Mouse (Mus musculus) stomach, embryonic 16.5 days (tissue): Measurements from ENCODE around the gene Ocln. TPM values are rescaled to one million over a fixed set of nuclear protein-coding genes. Genes with fewer than 3 reads are reported as not detected.

Experiments
- ATAC-seq: fragments of 200-750 bp; cut with Nextera tagmentation; 2 replicates; pipeline ENCODE4 v1.8.0; 2017; ENCODE audit warnings: moderate number of reproducible peaks, moderate TSS enrichment; ENCODE audit not compliant: insufficient read depth, low FRiP score
- H3K27ac ChIP-seq: fragments of 300-500 bp; sonication (generic); 2 replicates; pipeline ENCODE4 v1.5.1; 2014; ENCODE audit warnings: low read length
- H3K27me3 ChIP-seq: fragments of 300-500 bp; sonication (generic); 2 replicates; pipeline ENCODE4 v1.6.1; 2014; ENCODE audit warnings: low read length, control low read depth, mixed read lengths; ENCODE audit not compliant: control insufficient read depth, insufficient read depth
- H3K36me3 ChIP-seq: fragments of 300-500 bp; sonication (generic); 2 replicates; pipeline ENCODE4 v1.6.1; 2014; ENCODE audit warnings: low read length; ENCODE audit not compliant: control insufficient read depth, insufficient read depth
- H3K4me1 ChIP-seq: fragments of 300-500 bp; sonication (generic); 2 replicates; pipeline ENCODE4 v1.6.1; 2014; ENCODE audit warnings: low read length, control low read depth, mixed read lengths; ENCODE audit not compliant: control insufficient read depth, insufficient read depth
- H3K4me2 ChIP-seq: fragments of 300-500 bp; sonication (generic); 2 replicates; pipeline ENCODE4 v1.6.1; 2014; ENCODE audit warnings: low read depth, low read length, mixed read lengths
- H3K4me3 ChIP-seq: fragments of 300-500 bp; sonication (generic); replicated peaks from 2 replicates; pipeline ENCODE4 v1.5.1; 2014; ENCODE audit warnings: mild to moderate bottlenecking, low read length
- H3K9ac ChIP-seq: fragments of 300-500 bp; sonication (generic); 2 replicates; pipeline ENCODE4 v1.6.1; 2014; ENCODE audit warnings: low read length
- H3K9me3 ChIP-seq: fragments of 300-500 bp; sonication (generic); replicated peaks from 2 replicates; pipeline ENCODE4 v1.6.1; 2016; ENCODE audit warnings: low read length, control low read depth; ENCODE audit not compliant: control insufficient read depth
- WGBS: fragments of 180-500 bp; shearing (Covaris S2); extraction: QIAGEN DNeasy Blood & Tissue Kit; methylation state at CpG from one replicate; pipeline ENCODE4 v1.1.7; 2014; 5-methylcytosine and 5-hydroxymethylcytosine counted together
- polyA plus RNA-seq: library from polyadenylated mRNA; unstranded; fragments of >200 nt; fragmentation: Nextera tagmentation; extraction: Ambion mirVana; gene quantifications from 2 replicates; pipeline ENCODE4 v1.2.1, GENCODE M21; 2015

Ocln gene
- 65.9 and 76.9 TPM in 2 replicates for polyA plus RNA-seq

- peaks cover 8% of the 10 kb centered on the region for H3K4me1 ChIP-seq
- no peaks in the 10 kb centered on the region for H3K36me3 ChIP-seq
- no peaks in the 10 kb centered on the region for H3K9me3 ChIP-seq
- 1% methylated on average over 45 of the region's 45 CpGs for WGBS
- H3K4me2 ChIP-seq = peak within 1 kb of the TSS; percentile 75
- peaks cover 25% of the 10 kb centered on the region for H3K27me3 ChIP-seq
- H3K27ac ChIP-seq = peak within 1 kb of the TSS; percentile 89
- peak; percentile 92 for ATAC-seq
- H3K4me3 ChIP-seq = peak within 1 kb of the TSS; percentile 67
- H3K9ac ChIP-seq = peak within 1 kb of the TSS; percentile 79
Observed at GRCm38 (mm10) chr13:100552369-100553041, at the start of gene Ocln. Ocln (minus strand) TSS chr13:100552718.

DNA sequence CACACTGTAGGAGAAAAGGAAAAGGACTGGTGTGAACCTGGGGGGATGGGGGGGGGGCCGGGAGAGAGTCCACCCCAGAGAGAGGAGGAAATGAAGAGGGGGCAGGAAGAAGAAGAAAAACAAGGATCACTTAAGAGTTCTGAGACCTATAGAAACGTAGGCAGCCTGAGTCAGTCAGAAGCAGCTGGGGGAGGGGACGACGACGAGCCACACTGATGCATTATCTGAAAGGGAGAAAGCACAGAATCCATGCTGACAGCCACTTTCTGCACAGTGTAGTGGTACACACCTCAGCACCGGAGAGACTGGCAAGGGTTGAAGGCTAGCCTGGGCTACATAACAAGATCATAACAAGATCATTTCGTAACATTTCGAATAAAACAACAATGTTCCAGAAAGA, 48.5 kb upstream of the Ocln start:
- H3K36me3 ChIP-seq = no peaks in the 10 kb centered on the region
- H3K27ac ChIP-seq = peak overlapping the region; percentile 54; the same call in 1 of the 2 replicates
- H3K9ac ChIP-seq = no peak overlapping the region
- H3K4me2 ChIP-seq = no peak overlapping the region
- no peak overlapping the region for H3K4me3 ChIP-seq
- H3K9me3 ChIP-seq = no peaks in the 10 kb centered on the region
- WGBS = 58% methylated on average over 8 of the region's 8 CpGs
- ATAC-seq = no peak
- H3K4me1 ChIP-seq = no peaks in the 10 kb centered on the region
- no peaks in the 10 kb centered on the region for H3K27me3 ChIP-seq

DNA sequence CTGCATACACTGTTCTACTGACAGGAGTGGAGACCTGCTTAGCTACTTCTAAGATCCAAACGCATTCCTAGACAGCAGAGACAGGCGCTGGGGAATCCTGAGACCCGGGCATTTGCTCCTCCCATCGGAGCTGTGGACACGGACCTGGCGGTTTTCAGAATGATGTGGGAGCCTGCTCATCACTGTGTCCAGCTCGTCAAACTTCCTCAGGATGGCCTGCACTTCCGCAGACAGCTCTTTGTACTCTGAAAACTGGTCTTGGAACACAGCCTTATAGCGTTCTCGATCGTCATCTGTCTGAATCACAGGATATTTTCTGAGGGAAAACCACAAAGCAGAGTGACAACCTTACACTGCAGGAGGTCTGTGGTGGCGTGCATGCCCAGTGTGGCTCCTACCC, 47.8 kb upstream of the Ocln start:
- no peaks in the 10 kb centered on the region for H3K4me1 ChIP-seq
- H3K27me3 ChIP-seq = no peaks in the 10 kb centered on the region
- H3K36me3 ChIP-seq = no peaks in the 10 kb centered on the region
- no peak overlapping the region; the same call in 1 of the 2 replicates for H3K27ac ChIP-seq
- WGBS = 75% methylated on average over 12 of the region's 12 CpGs
- H3K4me3 ChIP-seq = no peak overlapping the region
- H3K9me3 ChIP-seq = no peaks in the 10 kb centered on the region
- no peak overlapping the region for H3K9ac ChIP-seq
- H3K4me2 ChIP-seq = no peak overlapping the region
- no peak for ATAC-seq

- Histone ChIP-seq H3K4me1 (no peaks in the 10 kb centered on the region), H3K27ac (no peak overlapping the region), H3K4me3 (no peak overlapping the region), H3K9me3 (no peaks in the 10 kb centered on the region), H3K36me3 (no peaks in the 10 kb centered on the region), H3K9ac (no peak overlapping the region), H3K27me3 (no peaks in the 10 kb centered on the region), H3K4me2 (no peak overlapping the region)
- ATAC-seq = no peak
- 81% methylated on average over 9 of the region's 9 CpGs for WGBS
Observed at GRCm38 (mm10) chr13:100597284-100597683, 44.8 kb upstream of the Ocln start.

DNA sequence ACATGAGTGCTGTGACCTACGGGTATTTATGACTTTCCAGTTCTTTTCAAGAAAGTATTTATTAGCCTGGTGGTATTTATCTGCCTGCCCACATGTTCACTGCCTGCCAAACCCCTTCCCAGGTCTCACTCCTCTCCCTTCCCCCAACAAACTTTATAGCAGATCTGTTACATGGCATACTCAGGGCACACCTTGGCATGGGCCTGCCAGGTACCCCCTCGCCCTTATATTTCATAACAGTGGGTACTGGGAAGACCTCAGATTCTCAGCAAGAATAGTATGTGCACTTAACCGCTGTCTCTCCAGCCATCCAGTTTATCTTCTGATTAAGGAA, 43.0 kb upstream of the Ocln start:
- H3K9me3 ChIP-seq = no peaks in the 10 kb centered on the region
- H3K9ac ChIP-seq = no peak overlapping the region
- H3K27me3 ChIP-seq = no peaks in the 10 kb centered on the region
- H3K4me3 ChIP-seq = no peak overlapping the region
- no peaks in the 10 kb centered on the region for H3K36me3 ChIP-seq
- no peaks in the 10 kb centered on the region for H3K4me1 ChIP-seq
- no peak overlapping the region for H3K4me2 ChIP-seq
- no peak overlapping the region for H3K27ac ChIP-seq
- ATAC-seq = no peak
- WGBS = 80% methylated on average over 3 of the region's 3 CpGs

- H3K4me1 ChIP-seq = no peaks in the 10 kb centered on the region
- 65% methylated on average over 5 of the region's 5 CpGs for WGBS
- no peak overlapping the region for H3K9ac ChIP-seq
- no peaks in the 10 kb centered on the region for H3K27me3 ChIP-seq
- ATAC-seq = no peak
- no peaks in the 10 kb centered on the region for H3K36me3 ChIP-seq
- H3K9me3 ChIP-seq = no peaks in the 10 kb centered on the region
- no peak overlapping the region for H3K4me2 ChIP-seq
- no peak overlapping the region for H3K27ac ChIP-seq
- H3K4me3 ChIP-seq = no peak overlapping the region
Observed at GRCm38 (mm10) chr13:100594838-100595551, 42.5 kb upstream of the Ocln start.

- WGBS = 64% methylated on average over 11 of the region's 17 CpGs
- H3K36me3 ChIP-seq = no peaks in the 10 kb centered on the region
- no peaks in the 10 kb centered on the region for H3K27me3 ChIP-seq
- peak overlapping the region; percentile 66; the same call in 1 of the 2 replicates for H3K27ac ChIP-seq
- H3K4me2 ChIP-seq = peak overlapping the region; percentile 37
- H3K9me3 ChIP-seq = no peaks in the 10 kb centered on the region
- H3K4me1 ChIP-seq = no peaks in the 10 kb centered on the region
- H3K4me3 ChIP-seq = peak overlapping the region; percentile 5
- no peak overlapping the region for H3K9ac ChIP-seq
- no peak for ATAC-seq
Observed at GRCm38 (mm10) chr13:100594041-100594792, 41.7 kb upstream of the Ocln start.

DNA sequence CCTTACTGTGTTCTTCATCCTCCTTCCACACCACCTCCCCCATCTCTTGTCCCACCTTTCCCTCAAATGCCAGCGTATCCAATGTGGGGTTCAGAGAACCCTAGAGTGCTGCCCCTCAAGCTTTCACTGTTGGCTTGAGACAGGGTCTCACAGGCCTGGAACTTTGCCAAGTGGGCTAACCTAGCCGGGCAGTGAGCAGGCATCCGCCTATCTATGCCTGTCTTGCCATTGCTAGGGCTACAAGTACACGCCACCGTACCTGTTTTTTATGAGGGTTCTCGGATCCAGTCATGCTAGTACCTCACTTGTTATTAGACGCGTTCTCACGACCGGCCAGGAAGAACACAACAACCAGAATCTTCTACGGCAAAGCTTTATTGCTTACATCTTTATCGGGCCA, 36.1 kb upstream of the Ocln start:
- Histone ChIP-seq H3K4me2 (no peak overlapping the region), H3K27me3 (no peaks in the 10 kb centered on the region), H3K27ac (no peak overlapping the region), H3K36me3 (no peaks in the 10 kb centered on the region), H3K9me3 (no peaks in the 10 kb centered on the region), H3K9ac (no peak overlapping the region), H3K4me3 (no peak overlapping the region), H3K4me1 (no peaks in the 10 kb centered on the region)
- ATAC-seq = no peak
- WGBS = 86% methylated on average over 11 of the region's 12 CpGs

DNA sequence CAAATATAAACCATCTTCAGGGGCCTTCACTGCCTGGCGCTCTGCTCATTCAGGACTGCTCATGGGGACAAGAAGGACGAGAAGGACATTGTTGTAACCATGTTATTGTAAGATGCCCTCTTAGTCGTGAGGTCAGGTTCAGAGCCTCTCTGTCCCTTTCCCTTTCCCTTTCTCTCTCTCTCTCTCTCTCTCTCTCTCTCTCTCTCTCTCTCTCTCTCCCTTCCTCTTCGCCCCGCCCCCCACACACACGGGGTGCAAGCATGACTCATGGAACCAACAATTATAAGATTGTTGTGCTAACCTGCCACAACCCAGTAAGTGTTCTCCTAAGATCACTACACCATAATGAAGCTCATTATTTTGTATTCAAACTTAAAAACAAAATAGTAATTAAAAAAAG, 29.6 kb upstream of the Ocln start:
- no peak for ATAC-seq
- H3K36me3 ChIP-seq = no peaks in the 10 kb centered on the region
- H3K4me1 ChIP-seq = 0 out of 2 replicates have a peak, but pooled peaks cover 7% of the 10 kb centered on the region
- H3K4me3 ChIP-seq = no peak overlapping the region
- 32% methylated on average over 6 of the region's 6 CpGs for WGBS
- peak overlapping the region; percentile 5; the same call in 1 of the 2 replicates for H3K27ac ChIP-seq
- H3K27me3 ChIP-seq = no peaks in the 10 kb centered on the region
- no peak overlapping the region for H3K9ac ChIP-seq
- H3K4me2 ChIP-seq = no peak overlapping the region
- H3K9me3 ChIP-seq = no peaks in the 10 kb centered on the region
